Mouse (Mus musculus): ENCODE data around the gene Susd4.

Susd4 gene

GRCm38 (mm10) chr1:182861671-182862358, 98.2 kb downstream of the Susd4 start:
- no peak for DNase-seq (ENCODE audit: low read depth)

- DNase-seq (ENCODE audit: low read depth) = no peak
These were observed 99.7 kb downstream of the Susd4 start for GRCm38 (mm10) chr1:182863396-182863795.

GRCm38 (mm10) chr1:182867886-182868285, 104.2 kb downstream of the Susd4 start:
- DNase-seq (ENCODE audit: low read depth) = peak; percentile 9

GRCm38 (mm10) chr1:182868432-182869113, 104.9 kb downstream of the Susd4 start:
- peak; percentile 19 for DNase-seq (ENCODE audit: low read depth)

- DNase-seq (ENCODE audit: low read depth) = no peak
These were observed 105.4 kb downstream of the Susd4 start for GRCm38 (mm10) chr1:182869114-182869456.

- no peak for DNase-seq (ENCODE audit: low read depth)
These were observed 114.5 kb downstream of the Susd4 start for GRCm38 (mm10) chr1:182878156-182878555.

- DNase-seq (ENCODE audit: low read depth) = no peak
These were observed 115.1 kb downstream of the Susd4 start for GRCm38 (mm10) chr1:182878719-182879118.

GRCm38 (mm10) chr1:182881246-182881645, 117.6 kb downstream of the Susd4 start:
- DNase-seq (ENCODE audit: low read depth) = no peak

- no peak for DNase-seq (ENCODE audit: low read depth)
These were observed 119.0 kb downstream of the Susd4 start for GRCm38 (mm10) chr1:182882611-182883010.

GRCm38 (mm10) chr1:182895698-182896097, 132.0 kb downstream of the Susd4 start:
- peak; percentile 18 for DNase-seq (ENCODE audit: low read depth)

- no peak for DNase-seq (ENCODE audit: low read depth)
These were observed 133.4 kb downstream of the Susd4 start for GRCm38 (mm10) chr1:182897071-182897470.

GRCm38 (mm10) chr1:182897506-182898138, 134.0 kb downstream of the Susd4 start:
- DNase-seq (ENCODE audit: low read depth) = no peak

GRCm38 (mm10) chr1:182902095-182902494, 138.4 kb downstream of the Susd4 start:
- DNase-seq (ENCODE audit: low read depth) = no peak

GRCm38 (mm10) chr1:182902906-182903305, 139.2 kb downstream of the Susd4 start:
- DNase-seq (ENCODE audit: low read depth) = no peak

- no peak for DNase-seq (ENCODE audit: low read depth)
These were observed 142.0 kb downstream of the Susd4 start for GRCm38 (mm10) chr1:182905669-182906068.

- peak; percentile 66 for DNase-seq (ENCODE audit: low read depth)
These were observed 144.7 kb downstream of the Susd4 start for GRCm38 (mm10) chr1:182908050-182909036.

GRCm38 (mm10) chr1:182909066-182909465, 145.4 kb downstream of the Susd4 start:
- no peak for DNase-seq (ENCODE audit: low read depth)

GRCm38 (mm10) chr1:182909596-182909995, 145.9 kb downstream of the Susd4 start:
- DNase-seq (ENCODE audit: low read depth) = no peak

- no peak for DNase-seq (ENCODE audit: low read depth)
These were observed 148.9 kb downstream of the Susd4 start for GRCm38 (mm10) chr1:182912591-182912990.

- no peak for DNase-seq (ENCODE audit: low read depth)
These were observed 150.7 kb downstream of the Susd4 start for GRCm38 (mm10) chr1:182914121-182914908.

- DNase-seq (ENCODE audit: low read depth) = no peak
These were observed 152.5 kb downstream of the Susd4 start for GRCm38 (mm10) chr1:182916166-182916565.

Data from c-Kit-positive CD71-negative TER-119-negative erythroid progenitor cells, embryonic 14.5 days (primary cell).